Mouse (Mus musculus) cerebellum, postnatal 25 days (tissue): ENCODE measurements at regions not wholly inside any gene's neighbourhood (a gene's known extent, or its start where the extent isn't known, plus 50 kb on each side); places are given as distances from the start of the nearest gene placed in this dataset.

Source experiments
- DNase-seq, 2 experiments: peaks; one replicate each; pipeline ENCODE4 v3.0.0; 2021; ENCODE audit warnings: mixed read lengths in 2 of 2

GRCm38 (mm10) chrX:164589874-164590273, 83.7 kb downstream of the Asb9 start:
- peak; percentile 6 to 7 for DNase-seq
